Mouse (Mus musculus): ENCODE measurements around the gene B230118H07Rik.
"Not testable (repeated sequence)": the region's sequence is repeated elsewhere in the genome, so short reads cannot be mapped to it uniquely, and the experiment has no call there.

The B230118H07Rik gene

DNA sequence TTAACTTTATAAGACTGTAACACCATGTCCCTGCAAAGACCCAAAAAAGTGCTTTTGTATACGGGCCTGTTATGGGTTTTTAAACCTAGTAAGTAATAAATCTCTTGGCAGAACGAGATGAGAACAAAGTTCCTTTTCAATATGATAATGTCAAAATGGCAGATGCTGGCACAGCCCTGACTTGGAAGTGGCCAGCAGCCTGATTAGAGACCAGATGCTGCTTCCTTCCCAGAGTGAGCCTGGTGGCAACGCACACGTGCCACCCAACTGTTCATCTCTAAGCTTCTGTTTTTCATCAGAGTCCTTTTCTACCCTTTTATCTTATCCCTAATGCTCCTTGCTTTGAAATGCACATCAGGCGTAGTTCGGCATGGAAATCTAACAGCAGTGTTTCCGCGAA is 58.0 kb downstream of the B230118H07Rik start:
- no peak for DNase-seq (ENCODE audit: low spot score in 2 of 2)

DNA sequence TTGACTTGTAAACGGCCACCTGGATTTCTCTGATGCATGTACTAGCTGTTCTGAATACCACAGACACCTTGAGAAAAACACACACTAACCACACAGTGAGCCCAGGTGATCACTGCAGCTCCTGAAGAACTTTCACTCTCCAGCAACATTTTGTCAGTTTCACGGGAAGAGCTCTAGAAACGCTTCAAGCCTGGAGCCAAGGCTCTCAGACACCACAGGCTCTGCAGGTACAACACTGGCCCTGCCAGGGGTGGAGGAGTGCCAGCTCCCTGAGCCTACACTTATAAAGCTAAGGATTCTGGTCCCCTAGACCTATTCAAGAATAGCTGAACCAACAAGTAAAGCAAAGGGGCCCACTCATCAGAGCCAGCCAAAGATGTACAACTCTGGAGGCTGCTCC is 67.9 kb downstream of the B230118H07Rik start:
- DNase-seq (ENCODE audit: low spot score in 2 of 2) = no peak

DNA sequence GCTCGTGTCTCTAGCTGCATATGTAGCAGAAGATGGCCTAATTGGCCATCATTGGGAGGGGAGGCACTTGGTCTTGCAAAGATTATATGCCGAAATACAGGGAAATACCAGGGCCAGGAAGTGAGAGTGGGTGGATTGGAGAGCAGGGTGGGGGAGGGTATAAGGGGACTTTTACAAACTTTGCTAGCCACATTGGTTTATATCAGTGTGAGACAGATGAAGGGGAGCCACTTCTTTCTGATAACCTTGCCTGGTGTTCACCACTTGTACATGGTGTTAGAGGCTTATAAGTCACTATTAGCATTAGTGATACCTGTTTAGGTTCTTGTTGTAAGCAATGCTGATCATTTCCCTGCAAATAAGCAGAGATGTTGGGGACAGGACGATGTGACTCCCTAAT is 68.4 kb downstream of the B230118H07Rik start:
- no peak for DNase-seq (ENCODE audit: low spot score in 2 of 2)

DNA sequence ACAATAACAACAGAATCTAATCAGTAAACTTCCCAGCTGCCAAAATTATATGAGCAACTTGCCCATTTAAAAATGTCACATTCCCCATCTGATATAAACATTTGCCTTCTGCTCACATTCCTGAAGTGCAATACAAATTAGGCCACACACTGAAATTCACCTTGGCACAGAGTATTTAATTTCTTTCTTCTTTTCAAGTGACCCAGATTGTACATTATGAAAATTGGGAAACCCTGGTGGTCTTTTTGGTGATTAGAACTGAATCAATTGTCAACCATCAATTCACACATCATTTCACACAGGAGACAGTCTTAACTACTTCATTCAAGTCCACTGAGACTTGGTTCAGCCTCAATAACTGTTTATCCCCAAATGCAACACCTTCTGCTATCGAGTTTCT is 68.9 kb downstream of the B230118H07Rik start:
- DNase-seq (ENCODE audit: low spot score in 2 of 2) = no peak

DNA sequence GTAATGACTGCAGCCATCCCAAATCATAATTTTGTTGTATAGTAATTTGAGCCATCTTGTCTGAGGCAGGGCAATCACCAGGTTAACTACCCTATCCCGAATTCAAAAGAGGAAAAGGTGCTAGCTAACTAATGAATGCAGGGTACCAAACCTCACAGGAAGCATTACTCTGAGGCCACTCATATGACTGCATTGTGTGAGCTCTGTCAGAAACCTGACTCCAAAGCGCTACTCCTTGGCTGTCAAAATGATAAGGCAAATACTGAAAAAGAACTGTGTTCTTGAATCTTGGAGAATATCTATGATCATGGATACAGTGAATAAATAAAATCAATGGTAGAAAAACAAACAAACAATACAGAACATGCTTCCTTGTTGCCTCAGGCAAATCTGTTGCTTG is 69.3 kb downstream of the B230118H07Rik start:
- no peak for DNase-seq (ENCODE audit: low spot score in 2 of 2)

DNA sequence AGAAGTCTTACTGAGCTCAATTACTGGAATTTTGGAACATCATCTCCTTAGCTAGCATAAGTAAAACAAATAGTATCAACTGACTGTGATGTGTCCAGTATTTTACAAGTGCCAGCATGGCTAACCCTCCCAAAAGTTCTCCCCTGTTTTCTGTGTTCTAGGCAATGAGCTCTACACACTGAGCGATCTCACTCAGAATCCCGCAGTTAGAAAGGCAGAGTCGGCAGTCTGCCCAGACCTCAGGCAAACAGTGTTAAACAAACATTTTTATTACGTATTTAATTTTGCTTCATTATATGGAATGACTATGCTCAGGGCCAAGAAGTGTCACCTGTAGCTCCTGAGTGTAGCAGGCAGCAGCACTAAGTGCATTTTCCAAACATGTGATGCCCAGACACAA is 72.1 kb downstream of the B230118H07Rik start:
- DNase-seq (ENCODE audit: low spot score in 2 of 2) = no peak

DNA sequence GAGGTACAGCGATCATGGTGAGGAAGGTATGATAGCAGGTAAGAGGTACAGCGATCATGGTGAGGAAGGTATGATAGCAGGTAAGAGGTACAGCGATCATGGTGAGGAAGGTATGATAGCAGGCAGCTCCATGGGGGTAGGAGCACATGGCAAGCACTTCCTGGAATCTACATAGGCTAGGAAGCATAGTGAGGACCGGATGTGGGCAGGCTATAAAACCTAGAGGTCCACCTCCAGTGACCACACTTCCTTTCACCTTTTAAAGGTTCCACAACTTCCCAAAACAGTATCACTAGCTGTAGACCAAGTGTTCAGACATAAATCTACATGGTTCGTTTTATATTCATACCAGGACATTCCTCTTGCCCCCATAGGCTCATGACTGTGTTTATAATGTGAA is 80.1 kb downstream of the B230118H07Rik start:
- DNase-seq (ENCODE audit: low spot score in 2 of 2) = no peak

DNA sequence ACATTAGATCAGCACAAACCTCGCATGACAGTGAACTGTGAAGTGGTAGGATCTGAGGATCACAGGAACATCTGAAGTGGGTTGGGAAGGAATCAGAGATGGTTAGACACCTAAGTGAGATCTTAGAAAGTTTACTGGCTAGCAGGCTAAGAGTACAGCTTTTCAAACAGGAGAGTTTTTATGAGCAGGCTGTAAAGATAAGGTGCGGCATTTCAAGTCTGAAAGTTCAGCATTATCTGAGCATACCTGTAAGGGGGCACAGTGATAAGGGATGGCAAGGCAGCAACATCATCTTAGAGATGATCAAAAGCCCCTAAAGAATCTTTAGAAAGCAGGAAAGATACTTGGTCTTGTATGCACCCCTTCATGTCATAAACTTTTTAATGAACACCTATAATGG is 81.8 kb downstream of the B230118H07Rik start:
- no peak for DNase-seq (ENCODE audit: low spot score in 2 of 2)

DNA sequence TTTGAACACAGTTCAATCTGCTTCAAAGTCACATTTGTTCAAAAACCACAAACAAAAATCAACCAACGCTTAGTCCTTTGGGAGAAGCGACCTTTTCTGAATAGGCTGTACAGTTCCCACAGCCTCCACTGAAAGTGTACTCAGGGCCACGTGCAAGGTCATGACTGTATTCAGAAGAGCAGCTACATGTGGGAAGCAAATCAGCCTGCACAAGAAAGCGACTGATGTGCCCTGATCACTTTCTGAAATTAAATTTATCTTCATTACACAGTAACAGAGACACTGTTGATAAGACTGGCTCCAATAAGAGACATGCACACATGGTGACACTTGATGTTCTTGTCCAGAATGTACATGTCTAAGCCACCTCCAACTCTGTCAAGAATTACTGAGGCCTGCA is 85.6 kb downstream of the B230118H07Rik start:
- DNase-seq (ENCODE audit: low spot score in 2 of 2) = no peak

DNA sequence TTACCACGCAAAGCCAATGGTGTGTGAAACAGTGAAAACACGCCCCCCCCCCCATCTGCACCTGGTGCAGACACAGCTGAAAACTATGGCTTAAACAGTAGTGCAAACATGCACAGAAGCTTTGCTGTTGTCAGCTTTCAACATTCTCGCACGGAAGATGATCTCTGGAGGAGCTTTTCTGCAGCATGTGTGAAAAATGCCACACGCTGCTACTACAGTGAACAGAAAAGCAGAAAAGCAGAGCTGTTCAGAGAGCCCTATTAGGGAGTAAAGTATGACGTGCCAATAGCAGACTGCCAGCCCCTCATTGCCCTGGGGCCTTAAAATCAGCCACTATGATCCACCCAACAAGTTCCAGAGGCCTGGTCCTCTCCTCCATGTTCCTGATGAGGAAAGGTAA is 86.1 kb downstream of the B230118H07Rik start:
- DNase-seq (ENCODE audit: low spot score in 2 of 2) = no peak

DNA sequence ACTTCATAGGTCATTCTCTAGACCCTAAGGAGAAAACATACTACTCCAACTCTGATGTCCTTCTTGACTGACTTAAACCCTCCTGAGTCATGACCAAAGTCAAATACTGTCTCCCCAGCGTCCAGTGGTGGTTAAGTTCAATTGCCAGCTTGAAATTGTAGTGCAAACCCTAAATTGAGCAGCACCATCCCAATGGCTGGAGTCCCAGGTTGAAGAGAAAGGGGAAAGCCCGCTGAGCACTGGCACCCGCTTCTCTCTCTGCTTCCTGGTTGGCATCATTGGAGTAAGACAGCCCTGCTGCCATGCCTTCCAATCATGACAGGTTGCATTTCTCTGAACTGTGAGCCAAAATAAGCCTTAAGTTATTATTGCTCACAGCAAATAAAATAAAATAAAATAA is 89.9 kb downstream of the B230118H07Rik start:
- no peak for DNase-seq (ENCODE audit: low spot score in 2 of 2)

DNA sequence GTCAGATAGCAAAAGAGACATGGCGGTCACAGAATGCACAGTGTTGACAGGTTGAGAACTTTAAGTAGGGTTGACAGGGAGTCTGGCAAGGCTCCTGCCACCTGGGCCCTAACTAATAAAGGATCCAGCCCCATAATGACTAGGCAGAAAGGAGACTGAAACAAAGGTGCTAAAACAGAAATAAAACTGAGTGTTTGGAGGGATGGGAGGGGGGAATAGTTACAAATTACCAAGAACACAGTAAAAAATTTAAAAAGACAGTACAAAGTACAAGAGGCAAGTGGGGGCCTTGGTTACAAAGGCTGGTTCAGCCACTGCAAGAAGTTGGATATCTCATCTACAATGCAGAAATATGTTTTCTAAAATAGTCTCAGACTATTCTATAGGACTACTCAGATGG is 93.4 kb downstream of the B230118H07Rik start:
- DNase-seq (ENCODE audit: low spot score in 2 of 2) = no peak

DNA sequence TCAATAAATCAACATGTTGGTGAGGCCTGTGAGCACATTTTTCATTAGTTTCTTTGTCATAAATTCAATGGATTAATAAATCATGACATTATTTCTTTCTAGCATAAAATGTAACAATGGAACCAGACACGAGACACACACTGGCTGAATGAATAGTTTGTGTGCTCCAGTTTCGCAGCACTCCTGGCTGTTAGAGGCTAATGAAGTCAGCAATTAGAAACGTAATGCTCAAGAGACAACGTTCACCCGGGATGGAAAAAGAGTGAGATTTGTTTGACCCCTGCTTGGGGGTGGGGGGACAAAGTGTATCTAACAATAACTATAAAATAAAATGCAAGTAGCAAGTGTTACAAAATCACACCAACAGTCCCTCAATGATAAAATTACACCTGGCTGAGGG is 95.5 kb downstream of the B230118H07Rik start:
- DNase-seq (ENCODE audit: low spot score in 2 of 2) = no peak

DNA sequence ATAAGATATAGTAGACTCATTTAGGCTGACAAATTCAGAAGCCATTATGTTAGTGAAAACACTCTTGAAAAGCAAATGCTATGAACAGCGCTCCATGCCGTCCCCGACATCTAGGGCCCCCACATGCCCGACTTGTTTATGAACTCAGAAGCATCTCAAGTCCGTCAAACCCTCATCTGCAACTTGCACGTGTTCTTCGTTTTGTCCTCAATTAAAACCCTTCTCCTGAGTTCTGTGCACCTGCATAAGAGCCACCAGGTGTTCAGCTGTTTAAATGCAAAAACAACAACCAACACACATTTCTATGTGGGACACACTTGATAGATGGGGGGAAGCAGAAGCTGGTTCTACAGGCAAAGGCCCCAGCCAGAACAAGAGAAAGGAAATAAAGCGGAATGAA is 97.0 kb downstream of the B230118H07Rik start:
- DNase-seq (ENCODE audit: low spot score in 2 of 2) = no peak

DNA sequence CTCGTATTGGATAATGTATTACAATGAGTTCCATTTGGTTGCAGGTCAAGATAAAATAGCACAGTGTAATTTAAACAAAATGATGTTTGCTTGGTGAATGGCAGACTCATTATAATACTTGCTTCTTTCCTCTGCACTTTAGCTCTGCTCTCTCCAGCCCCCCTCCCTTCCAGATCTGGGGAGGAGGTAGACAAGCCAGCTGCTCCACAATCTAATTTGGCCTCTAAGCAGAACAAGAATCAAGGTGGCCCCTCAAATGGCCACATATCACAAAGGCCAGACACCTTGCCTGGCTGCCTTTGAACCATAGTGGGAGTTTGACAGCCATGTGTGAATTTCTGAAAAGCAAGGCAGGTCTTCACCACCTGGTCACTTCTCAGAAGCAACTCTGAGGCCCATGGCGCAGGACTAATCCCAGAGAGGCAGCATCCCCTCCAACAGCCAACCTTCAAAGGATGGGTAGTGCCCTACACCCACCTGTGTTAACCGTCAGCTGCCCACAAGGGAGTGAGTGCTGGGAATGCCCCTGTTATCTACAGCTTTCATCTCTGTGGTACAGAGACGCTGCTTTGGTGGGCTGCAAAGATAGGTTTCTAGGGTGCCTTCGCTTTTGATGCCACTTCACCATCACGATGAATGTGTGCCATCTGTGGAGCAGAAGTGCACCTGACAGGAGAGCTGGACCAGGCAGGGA is 98.2 kb downstream of the B230118H07Rik start:
- no peak for DNase-seq (ENCODE audit: low spot score in 2 of 2)

DNA sequence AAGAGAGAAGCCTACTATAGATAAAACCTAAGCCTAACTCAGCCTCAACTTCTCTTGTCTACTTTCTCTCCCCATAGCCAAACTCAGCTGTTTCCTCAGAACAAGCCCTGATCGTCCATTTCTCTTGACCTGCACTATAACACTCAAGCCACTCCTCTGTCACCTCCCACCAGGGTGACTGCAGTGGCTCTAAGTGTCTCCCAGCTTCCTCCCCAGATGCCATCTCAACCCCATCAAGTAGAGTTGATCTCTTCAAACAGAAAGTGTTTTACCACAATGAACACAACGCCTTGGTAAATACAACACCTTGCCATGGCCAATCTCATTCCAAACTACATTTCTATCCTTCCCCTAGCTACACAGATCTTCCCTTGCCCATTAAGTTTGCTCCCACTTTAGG is 99.2 kb downstream of the B230118H07Rik start:
- no peak for DNase-seq (ENCODE audit: low spot score in 2 of 2)

DNA sequence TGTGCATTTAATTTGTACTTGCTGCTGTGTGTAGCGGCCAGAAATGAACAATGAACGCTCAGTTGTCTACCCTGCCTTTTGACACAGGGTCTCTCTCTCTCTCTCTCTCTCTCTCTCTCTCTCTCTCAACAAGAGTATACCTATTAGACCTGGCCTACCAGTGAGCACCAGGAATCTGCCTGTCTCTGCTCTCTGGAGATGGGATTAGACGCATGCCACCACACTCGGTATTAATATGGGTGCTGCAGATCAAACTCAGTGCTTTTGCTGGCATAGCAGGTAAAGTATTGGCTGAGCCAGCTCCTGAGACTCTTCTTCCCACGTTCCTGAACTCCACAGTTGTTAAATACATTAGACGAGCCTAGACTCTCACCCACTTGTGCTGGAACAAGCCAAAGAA is 100.5 kb downstream of the B230118H07Rik start:
- DNase-seq (ENCODE audit: low spot score in 2 of 2) = no peak

DNA sequence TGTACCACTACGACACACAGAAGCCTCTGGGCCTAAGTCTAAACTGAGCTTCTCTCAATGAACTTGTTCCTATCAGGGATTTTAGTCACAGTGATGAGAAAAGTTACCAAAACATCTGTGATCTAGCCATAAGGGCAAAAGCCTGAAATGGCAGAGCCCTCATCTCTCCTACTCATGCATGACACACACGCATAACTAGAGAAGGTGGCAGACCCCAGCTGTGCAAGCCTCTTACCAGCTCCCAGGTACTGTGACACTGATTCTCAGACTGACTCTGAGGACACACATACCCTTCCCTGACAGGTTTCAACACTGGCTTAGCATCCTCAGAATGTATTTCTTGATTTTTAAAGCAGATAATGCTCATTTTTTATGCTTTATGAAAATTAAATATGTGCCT is 103.7 kb downstream of the B230118H07Rik start:
- DNase-seq (ENCODE audit: low spot score in 2 of 2) = no peak

DNA sequence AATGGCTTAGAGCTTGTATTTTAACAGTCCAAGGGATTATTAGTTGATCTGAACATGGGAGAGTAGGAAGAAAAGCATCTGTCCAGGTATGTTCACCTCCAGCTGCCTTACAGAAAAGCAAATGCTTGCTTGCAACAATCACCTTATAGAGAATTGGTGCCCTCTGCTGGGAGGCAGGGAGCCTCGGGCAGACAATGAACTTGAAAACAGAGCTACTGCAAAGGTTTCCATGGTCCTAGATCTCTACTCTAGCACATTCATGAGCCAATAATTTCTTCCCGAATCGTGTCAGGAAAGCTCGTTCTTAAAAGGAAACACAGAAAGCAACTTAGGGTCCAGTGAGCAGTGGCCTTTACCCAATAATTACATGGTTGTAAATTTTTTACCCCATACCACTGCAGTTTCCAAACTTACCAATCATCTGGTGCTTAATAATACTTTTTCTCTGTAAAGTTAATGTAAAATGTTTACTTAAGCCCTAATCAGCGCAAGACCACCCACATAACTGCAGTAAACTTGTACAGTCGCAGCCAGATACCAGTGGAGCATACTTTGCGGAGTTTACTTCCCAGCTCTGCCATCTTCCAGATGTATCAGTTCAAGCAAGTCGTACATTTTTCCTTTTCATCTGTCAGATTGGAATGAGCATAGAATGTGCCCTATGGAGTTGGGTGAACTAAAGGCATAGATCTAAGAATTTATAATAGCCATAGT is 105.5 kb downstream of the B230118H07Rik start:
- no peak for DNase-seq (ENCODE audit: low spot score in 2 of 2)

DNA sequence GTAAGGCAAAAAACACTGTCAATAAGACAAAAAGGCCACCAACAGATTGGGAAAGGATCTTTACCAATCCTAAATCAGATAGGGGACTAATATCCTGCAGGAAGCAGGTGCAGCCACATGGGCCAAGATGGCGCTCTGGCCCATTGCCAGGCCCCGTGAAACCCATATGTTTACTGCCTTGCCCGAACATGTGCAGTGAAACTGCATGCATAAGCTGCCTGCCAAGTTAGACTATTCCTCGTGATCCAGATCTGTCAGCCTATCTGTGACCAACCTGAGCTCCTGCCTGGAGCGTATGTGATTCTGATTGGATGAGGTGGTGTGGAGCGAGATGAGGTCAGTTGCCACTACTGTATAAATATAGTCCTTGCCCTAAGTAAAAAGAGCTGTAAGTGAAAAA is 112.4 kb downstream of the B230118H07Rik start:
- not testable (repeated sequence) for DNase-seq (ENCODE audit: low spot score in 2 of 2)

DNA sequence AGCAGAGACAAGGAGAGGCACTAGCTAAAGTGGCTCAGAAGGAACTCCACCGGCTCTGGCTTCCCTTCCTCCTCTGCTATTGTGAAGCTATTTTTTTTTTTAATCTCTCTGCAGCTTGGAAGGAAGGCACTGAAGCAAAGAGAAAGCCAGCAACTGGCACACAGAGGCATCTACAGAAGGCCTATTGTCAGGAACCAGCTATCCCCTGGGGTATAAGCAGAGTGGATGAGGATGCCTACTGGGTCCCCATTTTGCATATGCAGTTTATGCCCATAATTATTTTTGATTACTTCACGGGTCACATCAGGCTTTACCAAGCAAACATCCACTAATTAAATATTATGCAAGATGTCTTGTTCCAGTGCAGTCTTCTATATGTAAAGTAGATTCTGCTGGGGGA is 115.6 kb downstream of the B230118H07Rik start:
- DNase-seq (ENCODE audit: low spot score in 2 of 2) = no peak

DNA sequence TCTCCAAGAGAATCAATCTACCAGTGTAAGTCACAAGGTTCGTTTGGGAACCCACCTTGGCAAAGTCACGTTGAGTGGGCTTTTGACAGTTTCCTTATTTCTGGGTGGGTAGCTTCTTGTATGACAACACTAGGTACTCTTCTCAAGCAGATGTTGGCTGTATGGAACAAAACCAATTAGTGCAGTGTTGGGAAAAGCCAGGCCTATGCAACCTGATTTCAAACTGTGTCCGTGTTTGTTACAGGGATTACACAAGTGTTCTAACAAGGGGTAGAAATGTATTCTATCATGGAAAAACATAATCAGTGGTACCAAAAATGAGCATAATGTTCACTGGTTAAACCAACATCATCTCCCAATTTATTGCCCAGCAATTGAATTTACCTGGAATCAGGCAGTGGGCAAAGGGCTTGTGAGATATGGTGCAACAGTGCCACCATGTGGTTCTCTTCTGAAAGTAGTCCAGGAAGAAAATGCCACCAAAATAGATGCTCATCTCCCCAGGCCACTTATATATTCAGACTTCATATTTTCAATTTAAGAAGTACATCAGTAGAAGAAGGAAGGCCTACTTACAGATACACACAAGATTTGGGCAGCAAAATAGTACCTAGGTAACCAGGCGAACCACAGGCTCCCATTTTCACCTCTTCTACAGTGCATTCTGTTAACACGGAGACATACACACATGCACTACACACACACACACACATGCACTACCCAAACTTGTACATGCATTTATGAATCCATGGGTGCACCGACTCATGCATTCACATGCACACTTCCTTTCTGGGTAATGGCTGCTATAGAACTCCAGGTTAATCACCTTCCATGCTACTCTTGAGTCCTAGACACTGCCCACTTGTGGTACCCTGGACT is 123.6 kb downstream of the B230118H07Rik start:
- DNase-seq (ENCODE audit: low spot score in 2 of 2) = no peak

DNA sequence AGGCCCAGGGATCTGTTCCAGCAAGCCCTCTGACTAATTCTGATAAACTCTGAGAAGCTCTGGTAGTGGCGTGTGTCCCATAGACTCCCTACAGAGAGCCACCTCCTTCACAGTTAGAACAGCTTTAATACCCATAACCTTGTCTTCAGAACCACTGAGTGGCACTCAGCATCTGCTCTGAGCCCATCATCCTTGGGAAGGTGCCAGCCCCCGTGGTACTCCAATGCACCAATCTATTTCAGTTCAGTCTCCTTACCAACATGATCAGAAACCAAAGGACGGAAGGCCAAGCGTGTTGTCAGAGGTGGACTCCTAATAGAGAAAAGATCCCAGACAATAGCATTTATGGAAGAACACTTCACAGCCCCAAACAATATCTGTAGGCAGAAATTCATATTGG is 124.2 kb downstream of the B230118H07Rik start:
- DNase-seq (ENCODE audit: low spot score in 2 of 2) = no peak
